Mouse (Mus musculus) limb, embryonic 13.5 days (tissue): ENCODE data around the gene Egln2. TPM values are rescaled to one million over a fixed set of nuclear protein-coding genes. Genes with fewer than 3 reads are reported as not detected.

Experiments used
- ATAC-seq: fragments of 200-750 bp; cut with Nextera tagmentation; 2 replicates; pipeline ENCODE4 v1.8.0; 2017; ENCODE audit warnings: low read depth, moderate number of reproducible peaks, moderate TSS enrichment; ENCODE audit not compliant: low FRiP score
- H3K27ac ChIP-seq: fragments of 300-500 bp; sonication (generic); 2 replicates; pipeline ENCODE4 v1.5.1; 2015; ENCODE audit warnings: inconsistent platforms, mild to moderate bottlenecking, moderate library complexity
- H3K27me3 ChIP-seq: fragments of 300-500 bp; sonication (generic); 2 replicates; pipeline ENCODE4 v1.6.1; 2015; ENCODE audit warnings: mild to moderate bottlenecking, inconsistent platforms
- H3K36me3 ChIP-seq: fragments of 300-500 bp; sonication (generic); 2 replicates; pipeline ENCODE4 v1.6.1; 2015; ENCODE audit warnings: inconsistent platforms, mild to moderate bottlenecking, moderate library complexity
- H3K4me1 ChIP-seq: fragments of 300-500 bp; sonication (generic); 2 replicates; pipeline ENCODE4 v1.6.1; 2015; ENCODE audit warnings: inconsistent platforms
- H3K4me2 ChIP-seq: fragments of 300-500 bp; sonication (generic); replicated peaks from 2 replicates; pipeline ENCODE4 v1.6.1; 2015; ENCODE audit warnings: inconsistent platforms, mild to moderate bottlenecking, moderate library complexity
- H3K4me3 ChIP-seq: fragments of 300-500 bp; sonication (generic); 2 replicates; pipeline ENCODE4 v1.5.1; 2015; ENCODE audit warnings: moderate library complexity, mild to moderate bottlenecking, inconsistent platforms
- H3K9ac ChIP-seq: fragments of 300-500 bp; sonication (generic); 2 replicates; pipeline ENCODE4 v1.6.1; 2015; ENCODE audit warnings: mild to moderate bottlenecking, inconsistent platforms
- H3K9me3 ChIP-seq: fragments of 300-500 bp; sonication (generic); 2 replicates; pipeline ENCODE4 v1.6.1; 2016; ENCODE audit warnings: inconsistent platforms
- WGBS: fragments of 180-500 bp; shearing (Covaris S2); methylation state at CpG from one replicate; pipeline ENCODE4 v1.1.7; 2015; 5-methylcytosine and 5-hydroxymethylcytosine counted together
- polyA plus RNA-seq: library from polyadenylated mRNA; unstranded; fragments of >200 nt; fragmentation: Nextera tagmentation; extraction: Ambion mirVana; gene quantifications from 2 replicates; pipeline ENCODE4 v1.2.1, GENCODE M21; 2015

Egln2 gene
- polyA plus RNA-seq, 1 experiment from 2014 or later: 74.3 TPM

DNA sequence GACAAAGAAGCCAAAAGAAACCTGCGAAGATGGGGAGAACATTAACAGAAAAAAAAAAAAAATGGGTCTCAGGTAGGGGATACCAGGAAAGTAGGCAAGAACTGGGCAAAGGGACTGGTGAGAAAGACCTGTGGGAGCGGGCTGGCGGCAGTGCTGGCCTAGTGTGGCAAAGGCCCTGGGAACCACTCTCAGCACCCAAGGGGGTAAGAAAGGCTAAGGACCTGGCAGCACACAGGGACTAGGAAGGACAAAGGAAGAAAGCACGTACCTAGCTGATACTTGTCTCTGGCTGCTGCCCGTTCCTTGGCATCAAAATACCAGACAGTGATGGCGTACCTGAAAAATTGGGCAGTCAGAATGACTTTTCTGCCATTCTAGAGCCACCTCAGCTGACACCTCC lies 7.3 kb downstream of the Egln2 start:
- no peak overlapping the region for H3K9ac ChIP-seq
- H3K36me3 ChIP-seq: peaks cover 67% of the 10 kb centered on the region
- 97% methylated on average over 6 of the region's 6 CpGs for WGBS
- ATAC-seq: no peak
- no peaks in the 10 kb centered on the region for H3K9me3 ChIP-seq
- H3K27ac ChIP-seq: no peak overlapping the region
- no peaks in the 10 kb centered on the region for H3K27me3 ChIP-seq
- no peak overlapping the region for H3K4me2 ChIP-seq
- H3K4me1 ChIP-seq: peaks cover 29% of the 10 kb centered on the region
- H3K4me3 ChIP-seq: no peak overlapping the region

DNA sequence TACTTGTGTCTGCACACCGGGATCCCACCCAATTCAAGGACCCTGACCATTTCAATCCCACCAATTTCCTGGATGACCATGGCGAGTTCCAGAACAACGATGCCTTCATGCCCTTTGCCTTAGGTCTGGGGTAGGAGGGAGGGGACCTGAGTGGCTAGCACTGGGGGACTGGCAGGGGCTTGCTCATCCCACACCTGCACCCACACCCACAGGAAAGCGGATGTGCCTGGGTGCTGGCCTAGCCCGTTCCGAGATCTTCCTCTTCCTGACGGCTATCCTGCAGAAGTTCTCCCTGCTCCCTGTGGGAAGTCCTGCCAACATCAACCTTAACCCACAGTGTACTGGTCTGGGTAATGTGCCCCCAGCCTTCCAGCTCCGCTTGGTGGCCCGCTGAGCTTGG lies 8.4 kb downstream of the Egln2 start:
- H3K36me3 ChIP-seq: peaks cover 57% of the 10 kb centered on the region
- no peaks in the 10 kb centered on the region for H3K9me3 ChIP-seq
- H3K27ac ChIP-seq: no peak overlapping the region
- H3K4me2 ChIP-seq: no peak overlapping the region
- peaks cover 23% of the 10 kb centered on the region for H3K4me1 ChIP-seq
- no peak for ATAC-seq
- no peak overlapping the region for H3K4me3 ChIP-seq
- H3K9ac ChIP-seq: no peak overlapping the region
- no peaks in the 10 kb centered on the region for H3K27me3 ChIP-seq
- WGBS: 92% methylated on average over 9 of the region's 9 CpGs

DNA sequence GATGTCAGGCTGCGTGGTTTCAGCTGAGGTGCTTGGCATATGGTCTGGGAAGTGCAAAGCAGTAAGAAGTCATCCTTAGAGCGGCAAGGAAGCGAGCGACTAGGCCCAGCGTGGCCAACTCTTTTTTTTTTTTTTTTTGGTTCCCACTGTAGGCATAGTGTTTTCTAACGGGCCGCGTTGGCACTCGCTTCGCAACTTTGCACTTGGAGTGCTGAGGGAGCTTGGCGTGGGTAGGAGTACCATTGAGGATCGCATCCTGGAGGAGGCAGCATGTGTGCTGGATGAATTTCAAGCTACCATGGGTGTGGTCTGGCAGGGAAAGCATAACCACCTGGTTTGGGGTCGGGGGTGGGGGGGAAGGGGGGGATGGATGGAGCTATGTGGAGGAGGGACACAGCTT lies 10.6 kb downstream of the Egln2 start:
- no peak for ATAC-seq
- 79% methylated on average over 13 of the region's 13 CpGs for WGBS
- Histone ChIP-seq H3K4me2 (no peak overlapping the region), H3K4me1 (peaks cover 14% of the 10 kb centered on the region), H3K9ac (no peak overlapping the region), H3K27ac (no peak overlapping the region), H3K9me3 (no peaks in the 10 kb centered on the region), H3K36me3 (peaks cover 35% of the 10 kb centered on the region), H3K4me3 (no peak overlapping the region), H3K27me3 (no peaks in the 10 kb centered on the region)

DNA sequence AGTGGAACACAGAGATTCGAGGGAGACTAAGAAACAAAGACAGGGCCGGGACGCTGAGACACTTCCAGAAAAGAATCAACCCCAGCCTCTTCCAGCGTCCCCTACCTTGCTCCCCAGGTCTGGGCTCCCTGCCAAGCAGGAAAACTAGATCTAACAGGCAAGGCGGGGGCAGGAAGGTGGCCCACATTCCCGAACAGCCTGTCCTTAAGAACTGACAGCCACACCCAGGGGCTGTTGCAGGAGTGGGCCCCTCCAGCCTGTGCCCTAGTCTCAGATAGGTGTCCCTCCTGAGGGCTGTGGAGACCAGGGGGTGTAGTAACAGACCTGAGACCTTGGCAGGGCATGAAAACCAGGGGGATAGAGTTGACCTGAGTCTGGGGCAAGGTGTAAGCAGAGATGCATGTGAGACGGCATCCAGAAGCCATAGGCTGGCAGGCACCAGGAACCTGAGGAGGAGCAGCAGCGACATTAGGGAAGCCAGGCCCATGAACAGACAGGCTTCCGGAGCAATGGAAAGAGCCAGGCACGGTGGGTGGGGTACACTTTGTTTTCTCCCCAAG lies 13.3 kb downstream of the Egln2 start, which contains the start of gene Cyp2t4:
Gene Cyp2t4, plus strand, starts transcription at position 510 of the 560 bp plus-strand sequence.
- H3K9me3 ChIP-seq: no peaks in the 10 kb centered on the region
- peak within 1 kb of the TSS; percentile 48; the same call in 1 of the 2 replicates for H3K27ac ChIP-seq
- no peak for ATAC-seq
- no peak within 1 kb of the TSS for H3K4me3 ChIP-seq
- H3K4me2 ChIP-seq: no peak within 1 kb of the TSS
- peaks cover 8% of the 10 kb centered on the region for H3K4me1 ChIP-seq
- H3K27me3 ChIP-seq: no peaks in the 10 kb centered on the region
- 56% methylated on average over 10 of the region's 10 CpGs for WGBS
- peaks cover 13% of the 10 kb centered on the region for H3K36me3 ChIP-seq
- peak within 1 kb of the TSS; percentile 31; the same call in 1 of the 2 replicates for H3K9ac ChIP-seq

DNA sequence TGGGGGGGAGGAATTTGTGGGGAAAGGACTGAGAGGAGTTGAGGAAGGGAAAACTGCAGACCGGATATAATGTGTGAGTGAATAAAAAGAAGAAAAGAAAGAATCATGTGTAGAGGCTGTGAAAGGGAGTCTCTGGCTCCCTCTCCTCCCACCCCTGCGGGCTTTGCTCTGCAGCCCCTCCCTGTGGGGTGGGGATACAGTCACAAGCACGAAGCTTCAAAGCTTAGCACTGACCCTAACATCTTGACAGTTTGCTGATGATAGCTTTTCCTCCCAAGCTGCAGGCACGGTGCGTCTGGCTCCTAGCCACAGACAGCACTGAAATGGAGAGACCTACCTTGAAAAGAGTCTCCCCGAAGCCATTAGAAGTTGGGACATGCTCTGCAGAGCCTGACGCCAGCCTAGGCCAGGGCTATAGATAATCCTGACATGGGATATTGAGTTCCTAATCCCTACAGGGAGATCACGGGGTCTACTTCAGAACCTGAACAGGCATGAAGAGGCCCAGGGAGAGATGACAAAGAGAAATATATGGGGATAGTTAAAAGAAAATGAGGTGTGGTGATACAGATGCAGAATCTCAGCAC lies 30.1 kb downstream of the Egln2 start:
- no peak for ATAC-seq
- Histone ChIP-seq H3K4me1 (0 out of 2 replicates have a peak, but pooled peaks cover 6% of the 10 kb centered on the region), H3K27me3 (no peaks in the 10 kb centered on the region), H3K27ac (no peak overlapping the region), H3K4me2 (no peak overlapping the region), H3K9me3 (peaks cover 8% of the 10 kb centered on the region; the same call in 1 of the 2 replicates), H3K36me3 (no peaks in the 10 kb centered on the region), H3K9ac (no peak overlapping the region), H3K4me3 (no peak overlapping the region)
- 61% methylated on average over 8 of the region's 8 CpGs for WGBS

DNA sequence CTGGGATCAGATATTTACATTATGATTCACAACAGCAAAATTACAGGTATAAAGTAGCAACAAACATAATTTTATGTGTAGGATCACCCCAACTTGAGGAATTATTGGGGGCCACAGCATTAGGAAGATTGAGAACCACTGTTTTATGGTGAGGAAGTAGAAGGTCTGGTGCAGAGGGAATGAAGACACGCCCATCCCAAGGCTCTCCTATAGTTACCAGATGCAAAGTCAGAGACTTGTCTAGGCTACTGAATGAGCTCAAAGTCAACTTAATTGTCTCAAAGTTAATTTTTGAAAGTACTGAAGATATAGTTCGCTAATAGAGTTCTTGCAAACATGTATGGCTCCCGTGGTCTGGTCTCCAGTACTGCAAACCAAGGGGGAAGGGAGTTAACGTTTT lies 32.8 kb downstream of the Egln2 start:
- H3K27ac ChIP-seq: no peak overlapping the region
- H3K9ac ChIP-seq: no peak overlapping the region
- 0 out of 2 replicates have a peak, but pooled peaks cover 6% of the 10 kb centered on the region for H3K4me1 ChIP-seq
- WGBS: 81% methylated on average over 4 of the region's 4 CpGs
- no peaks in the 10 kb centered on the region for H3K27me3 ChIP-seq
- no peak overlapping the region for H3K4me3 ChIP-seq
- no peaks in the 10 kb centered on the region for H3K9me3 ChIP-seq
- no peak for ATAC-seq
- no peaks in the 10 kb centered on the region for H3K36me3 ChIP-seq
- H3K4me2 ChIP-seq: no peak overlapping the region

DNA sequence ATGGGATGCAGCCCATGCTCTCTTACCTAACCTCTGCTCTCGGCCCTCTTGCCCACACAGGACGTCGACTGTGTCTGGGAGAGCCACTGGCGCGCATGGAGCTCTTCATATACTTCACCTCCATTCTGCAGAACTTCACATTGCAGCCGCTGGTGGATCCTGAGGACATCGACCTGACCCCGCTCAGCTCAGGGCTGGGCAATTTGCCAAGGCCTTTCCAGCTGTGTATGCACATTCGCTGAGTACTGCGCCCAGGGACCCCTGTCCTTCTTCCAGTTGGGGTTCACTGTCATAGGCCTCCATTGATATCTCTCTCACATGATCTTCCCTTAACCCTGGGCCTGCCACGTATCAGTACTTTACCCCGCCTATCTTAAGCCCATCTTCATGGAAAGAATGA lies 33.4 kb downstream of the Egln2 start:
- no peak overlapping the region for H3K4me2 ChIP-seq
- ATAC-seq: 0 out of 2 replicates have a peak, but pooled peaks have one; percentile 34
- no peaks in the 10 kb centered on the region for H3K9me3 ChIP-seq
- WGBS: 72% methylated on average over 12 of the region's 12 CpGs
- H3K4me3 ChIP-seq: no peak overlapping the region
- H3K4me1 ChIP-seq: 0 out of 2 replicates have a peak, but pooled peaks cover 6% of the 10 kb centered on the region
- no peaks in the 10 kb centered on the region for H3K36me3 ChIP-seq
- H3K9ac ChIP-seq: no peak overlapping the region
- H3K27ac ChIP-seq: no peak overlapping the region
- no peaks in the 10 kb centered on the region for H3K27me3 ChIP-seq

DNA sequence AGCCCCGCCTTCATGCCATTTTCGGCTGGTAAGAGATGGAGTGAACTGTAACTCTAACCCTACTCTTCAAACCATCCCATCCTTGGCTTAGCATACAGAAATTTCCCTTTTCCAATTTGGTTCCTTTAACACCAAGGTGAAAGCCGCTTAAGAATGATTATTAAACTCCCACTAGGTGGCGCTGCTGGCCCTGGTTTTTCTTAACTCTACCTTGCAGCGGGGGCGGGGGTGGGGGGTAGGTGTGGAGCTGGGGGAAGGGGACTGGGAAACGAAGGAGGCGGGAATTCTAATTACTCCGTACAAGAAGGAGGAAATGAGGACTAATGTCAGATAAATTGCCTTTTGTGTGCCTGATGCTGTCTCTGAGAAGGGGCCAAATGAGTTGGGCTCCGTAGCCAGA lies 34.0 kb downstream of the Egln2 start:
- H3K27ac ChIP-seq: no peak overlapping the region
- 8% methylated on average over 10 of the region's 10 CpGs for WGBS
- no peaks in the 10 kb centered on the region for H3K36me3 ChIP-seq
- no peaks in the 10 kb centered on the region for H3K27me3 ChIP-seq
- no peak overlapping the region for H3K4me3 ChIP-seq
- H3K9ac ChIP-seq: no peak overlapping the region
- H3K9me3 ChIP-seq: no peaks in the 10 kb centered on the region
- peak overlapping the region; percentile 35; the same call in 1 of the 2 replicates for H3K4me2 ChIP-seq
- ATAC-seq: no peak
- H3K4me1 ChIP-seq: 0 out of 2 replicates have a peak, but pooled peaks cover 6% of the 10 kb centered on the region

DNA sequence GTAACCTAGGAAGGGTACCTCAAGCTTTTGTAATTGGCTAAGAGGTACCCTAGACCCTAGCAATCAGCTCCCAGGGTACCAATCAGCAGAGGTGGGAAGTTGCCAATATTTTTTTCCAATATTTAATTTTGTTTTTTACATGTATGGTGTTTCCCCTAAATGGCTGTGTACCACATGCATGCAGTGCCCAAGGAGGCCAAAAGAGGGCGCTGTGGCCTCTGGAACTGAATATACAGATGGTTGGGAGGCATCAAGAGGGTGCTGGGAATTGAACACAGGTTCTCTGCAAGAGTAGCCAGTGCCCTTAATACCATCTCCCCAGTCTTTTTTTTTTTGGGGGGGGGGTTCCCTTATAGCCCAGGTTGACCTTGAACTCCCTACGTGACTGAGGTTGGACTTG lies 35.2 kb downstream of the Egln2 start:
- Histone ChIP-seq H3K4me3 (no peak overlapping the region), H3K27ac (no peak overlapping the region), H3K4me1 (0 out of 2 replicates have a peak, but pooled peaks cover 6% of the 10 kb centered on the region), H3K9me3 (no peaks in the 10 kb centered on the region), H3K27me3 (no peaks in the 10 kb centered on the region), H3K9ac (no peak overlapping the region), H3K4me2 (no peak overlapping the region), H3K36me3 (no peaks in the 10 kb centered on the region)
- no peak for ATAC-seq
- WGBS: 64% methylated on average over 2 of the region's 2 CpGs

DNA sequence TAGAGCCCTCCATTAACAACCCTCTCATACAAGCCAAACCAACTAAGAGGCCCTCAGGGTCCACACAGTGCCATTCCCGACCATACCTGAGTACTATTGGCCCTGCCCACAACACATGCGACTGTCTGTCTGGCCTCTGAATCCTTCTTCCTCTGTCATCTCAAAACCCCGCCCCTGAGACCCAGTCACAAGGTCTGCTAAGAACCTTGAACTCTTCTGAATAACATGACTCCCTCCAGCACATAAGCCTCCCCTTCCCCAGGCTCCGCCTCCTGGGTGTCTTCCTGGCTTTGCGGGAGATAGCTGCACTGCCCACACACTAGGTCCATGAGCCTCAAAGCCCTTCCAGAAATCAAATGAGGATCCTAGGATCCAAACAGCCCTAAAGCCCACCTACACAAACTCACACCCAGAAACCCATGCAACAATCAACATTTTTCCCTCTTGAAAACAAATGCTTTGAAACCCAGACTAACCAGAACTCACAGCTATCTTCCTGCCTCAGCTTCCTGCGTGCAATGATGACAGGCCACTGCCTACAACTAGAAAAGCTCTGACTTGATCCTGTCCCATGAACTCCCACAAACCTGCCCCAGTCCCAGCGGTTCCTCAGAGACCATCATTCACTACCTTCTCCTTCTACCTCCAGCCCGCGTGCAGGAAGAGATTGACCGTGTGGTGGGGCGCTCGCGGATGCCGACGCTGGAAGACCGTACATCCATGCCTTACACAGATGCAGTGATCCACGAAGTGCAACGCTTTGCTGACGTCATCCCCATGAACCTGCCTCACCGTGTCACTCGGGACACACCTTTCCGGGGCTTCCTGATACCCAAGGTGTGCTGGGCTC lies 35.9 kb downstream of the Egln2 start:
- Histone ChIP-seq H3K4me1 (0 out of 2 replicates have a peak, but pooled peaks cover 6% of the 10 kb centered on the region), H3K4me2 (no peak overlapping the region), H3K27me3 (no peaks in the 10 kb centered on the region), H3K9ac (no peak overlapping the region), H3K36me3 (no peaks in the 10 kb centered on the region), H3K9me3 (no peaks in the 10 kb centered on the region), H3K4me3 (no peak overlapping the region), H3K27ac (no peak overlapping the region)
- WGBS: 89% methylated on average over 22 of the region's 22 CpGs
- no peak for ATAC-seq

DNA sequence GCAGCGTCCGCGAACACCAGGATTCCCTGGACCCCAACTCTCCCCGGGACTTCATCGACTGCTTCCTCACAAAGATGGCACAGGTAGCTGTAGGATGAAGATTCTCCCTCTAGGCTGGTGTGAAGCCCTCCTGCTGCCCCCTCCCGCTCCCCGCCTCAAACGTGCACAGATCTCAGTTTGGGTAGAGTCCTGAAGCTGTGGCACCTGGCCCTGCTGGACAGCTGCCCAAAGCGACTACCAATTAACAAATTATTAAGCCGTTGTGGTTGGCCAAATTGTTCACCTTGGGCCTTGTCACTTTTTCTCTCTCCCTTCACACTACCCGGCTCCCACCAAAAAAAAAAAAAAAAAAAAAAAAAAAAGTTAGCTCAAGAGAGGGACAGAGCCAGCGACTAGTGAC lies 36.8 kb downstream of the Egln2 start:
- no peak overlapping the region for H3K9ac ChIP-seq

DNA sequence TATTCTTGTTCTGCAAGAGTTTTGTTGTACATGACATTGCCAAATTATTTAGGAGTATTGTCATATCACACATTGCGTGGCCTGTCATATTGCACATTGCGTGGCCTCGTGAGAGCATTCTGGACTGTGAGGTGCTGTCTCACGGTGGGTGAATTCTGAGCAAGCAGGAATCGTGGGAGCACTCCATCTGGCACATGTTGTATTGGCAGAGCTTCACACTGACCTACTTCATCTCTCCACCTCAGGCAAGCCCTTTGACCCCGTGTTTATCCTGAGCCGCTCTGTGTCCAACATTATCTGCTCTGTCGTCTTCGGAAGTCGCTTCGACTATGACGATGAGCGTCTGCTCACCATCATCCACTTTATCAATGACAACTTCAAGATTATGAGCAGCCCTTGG lies 37.7 kb downstream of the Egln2 start:
- H3K36me3 ChIP-seq: no peaks in the 10 kb centered on the region
- no peak for ATAC-seq
- no peak overlapping the region for H3K4me2 ChIP-seq
- 0 out of 2 replicates have a peak, but pooled peaks cover 6% of the 10 kb centered on the region for H3K4me1 ChIP-seq
- no peaks in the 10 kb centered on the region for H3K27me3 ChIP-seq
- H3K4me3 ChIP-seq: no peak overlapping the region
- WGBS: 89% methylated on average over 13 of the region's 13 CpGs
- no peaks in the 10 kb centered on the region for H3K9me3 ChIP-seq
- no peak overlapping the region for H3K27ac ChIP-seq
- H3K9ac ChIP-seq: no peak overlapping the region

More for the DNA sequence above, 36.8 kb downstream of the Egln2 start:
- Histone ChIP-seq H3K9me3 (no peaks in the 10 kb centered on the region), H3K27ac (no peak overlapping the region), H3K4me3 (no peak overlapping the region), H3K27me3 (no peaks in the 10 kb centered on the region), H3K36me3 (no peaks in the 10 kb centered on the region), H3K4me2 (no peak overlapping the region), H3K4me1 (0 out of 2 replicates have a peak, but pooled peaks cover 6% of the 10 kb centered on the region)
- no peak for ATAC-seq
- 84% methylated on average over 12 of the region's 12 CpGs for WGBS
